Mouse (Mus musculus) embryonic facial prominence, embryonic 11.5 days (tissue): ENCODE measurements around the gene H2al1a. TPM values are rescaled to one million over a fixed set of nuclear protein-coding genes. Genes with fewer than 3 reads are reported as not detected.
A peak's percentile ranks its signal among the peaks of the same experiment; 100 is the strongest.
"Not testable (repeated sequence)": the region's sequence is repeated elsewhere in the genome, so short reads cannot be mapped to it uniquely, and the experiment has no call there.

Experiments
- ATAC-seq: fragments of 200-750 bp; cut with Nextera tagmentation; replicated peaks from 2 replicates; pipeline ENCODE4 v1.8.0; 2017; ENCODE audit warnings: low read depth; ENCODE audit not compliant: insufficient number of reproducible peaks, low FRiP score, low TSS enrichment
- DNase-seq: peaks from one replicate; pipeline ENCODE4 v3.0.0-alpha.2; 2015; ENCODE audit warnings: low spot score
- H3K27ac ChIP-seq: fragments of 300-500 bp; sonication (generic); replicated peaks from 2 replicates; pipeline ENCODE4 v1.5.1; 2014; ENCODE audit warnings: mild to moderate bottlenecking, low read depth, low read length, control low read depth
- H3K27me3 ChIP-seq: fragments of 300-500 bp; sonication (generic); 2 replicates; pipeline ENCODE4 v1.6.1; 2014; ENCODE audit warnings: mild to moderate bottlenecking, low read length, moderate library complexity, mixed read lengths; ENCODE audit not compliant: control insufficient read depth, insufficient read depth
- H3K36me3 ChIP-seq: fragments of 300-500 bp; sonication (generic); replicated peaks from 2 replicates; pipeline ENCODE4 v1.6.1; 2014; ENCODE audit warnings: low read depth, mild to moderate bottlenecking, low read length, moderate library complexity, mixed read lengths; ENCODE audit not compliant: control insufficient read depth, insufficient read depth
- H3K4me1 ChIP-seq: fragments of 300-500 bp; sonication (generic); 2 replicates; pipeline ENCODE4 v1.6.1; 2014; ENCODE audit warnings: low read length, mixed read lengths; ENCODE audit not compliant: control insufficient read depth, insufficient read depth
- H3K4me2 ChIP-seq: fragments of 300-500 bp; sonication (generic); 2 replicates; pipeline ENCODE4 v1.6.1; 2014; ENCODE audit warnings: low read depth, mild to moderate bottlenecking, control low read depth, low read length, moderate library complexity
- H3K4me3 ChIP-seq: fragments of 300-500 bp; sonication (generic); 2 replicates; pipeline ENCODE4 v1.5.1; 2014; ENCODE audit warnings: low read depth, low read length, control low read depth
- H3K9ac ChIP-seq: fragments of 300-500 bp; sonication (generic); replicated peaks from 2 replicates; pipeline ENCODE4 v1.6.1; 2014; ENCODE audit warnings: mild to moderate bottlenecking, control low read depth, low read length
- H3K9me3 ChIP-seq: fragments of 300-500 bp; sonication (generic); replicated peaks from 2 replicates; pipeline ENCODE4 v1.6.1; 2016; ENCODE audit warnings: mild to moderate bottlenecking, low read length, inconsistent platforms, mixed read lengths; ENCODE audit not compliant: control insufficient read depth
- WGBS: fragments of 180-500 bp; shearing (Covaris S2); extraction: QIAGEN DNeasy Blood & Tissue Kit; methylation state at CpG from one replicate; pipeline ENCODE4 v1.1.7; 2014; 5-methylcytosine and 5-hydroxymethylcytosine counted together
- polyA plus RNA-seq: library from polyadenylated mRNA; unstranded; fragments of >200 nt; fragmentation: Nextera tagmentation; extraction: Ambion mirVana; gene quantifications from 2 replicates; pipeline ENCODE4 v1.2.1, GENCODE M21; 2014

H2al1a gene
- polyA plus RNA-seq: not detected in 2 replicates

- not testable (repeated sequence) for H3K27ac ChIP-seq, DNase-seq
- no CpG with 5 or more reads among the region's 3 CpGs for WGBS
Measured at GRCm38 (mm10) chrX:11298957-11299356, at the start of gene H2al1a. H2al1a (plus strand) TSS chrX:11299257.

GRCm38 (mm10) chrX:11250155-11250554 is 48.9 kb upstream of the H2al1a start:
- 25% methylated on average over 12 of the region's 12 CpGs for WGBS
- DNase-seq (no peak), ATAC-seq (no peak)
- Histone ChIP-seq H3K36me3 (no peaks in the 10 kb centered on the region), H3K27ac (no peak overlapping the region), H3K9me3 (no peaks in the 10 kb centered on the region), H3K4me1 (no peaks in the 10 kb centered on the region), H3K4me2 (no peak overlapping the region), H3K4me3 (no peak overlapping the region), H3K27me3 (no peaks in the 10 kb centered on the region; the same call in 1 of the 2 replicates), H3K9ac (no peak overlapping the region)

More at GRCm38 (mm10) chrX:11298957-11299356, at the start of gene H2al1a:
- not testable (repeated sequence) for ATAC-seq, H3K4me2 ChIP-seq, H3K4me3 ChIP-seq, H3K27me3 ChIP-seq, H3K9me3 ChIP-seq, H3K4me1 ChIP-seq, H3K36me3 ChIP-seq, H3K9ac ChIP-seq

GRCm38 (mm10) chrX:11254062-11254461 is 45.0 kb upstream of the H2al1a start:
- peak; percentile 1 for DNase-seq
- Histone ChIP-seq H3K4me3 (no peak overlapping the region), H3K4me2 (no peak overlapping the region), H3K4me1 (no peaks in the 10 kb centered on the region), H3K9ac (no peak overlapping the region), H3K27ac (no peak overlapping the region), H3K9me3 (no peaks in the 10 kb centered on the region), H3K27me3 (0 out of 2 replicates have a peak, but pooled peaks cover 2% of the 10 kb centered on the region), H3K36me3 (no peaks in the 10 kb centered on the region)
- 67% methylated on average over 5 of the region's 5 CpGs for WGBS
- ATAC-seq: no peak

- DNase-seq: peak; percentile 46
Measured at GRCm38 (mm10) chrX:11254521-11255207, 44.4 kb upstream of the H2al1a start.

GRCm38 (mm10) chrX:11255564-11256360 is 43.3 kb upstream of the H2al1a start:
- ATAC-seq: no peak

More at GRCm38 (mm10) chrX:11254521-11255207, 44.4 kb upstream of the H2al1a start:
- 38% methylated on average over 11 of the region's 11 CpGs for WGBS
- no peaks in the 10 kb centered on the region for H3K9me3 ChIP-seq
- no peak for ATAC-seq
- H3K4me3 ChIP-seq: no peak overlapping the region
- H3K9ac ChIP-seq: no peak overlapping the region
- no peaks in the 10 kb centered on the region for H3K36me3 ChIP-seq
- H3K27me3 ChIP-seq: 0 out of 2 replicates have a peak, but pooled peaks cover 2% of the 10 kb centered on the region
- no peak overlapping the region for H3K4me2 ChIP-seq
- H3K4me1 ChIP-seq: no peaks in the 10 kb centered on the region
- no peak overlapping the region for H3K27ac ChIP-seq

GRCm38 (mm10) chrX:11264918-11265317 is 34.1 kb upstream of the H2al1a start:
- no peak overlapping the region for H3K4me2 ChIP-seq
- no peaks in the 10 kb centered on the region for H3K4me1 ChIP-seq
- no peak overlapping the region for H3K4me3 ChIP-seq
- ATAC-seq: no peak
- H3K9me3 ChIP-seq: no peaks in the 10 kb centered on the region
- peak; percentile 5 for DNase-seq
- no peak overlapping the region for H3K27ac ChIP-seq
- no peaks in the 10 kb centered on the region for H3K27me3 ChIP-seq
- WGBS: 70% methylated on average over 8 of the region's 8 CpGs
- no peak overlapping the region for H3K9ac ChIP-seq
- H3K36me3 ChIP-seq: no peaks in the 10 kb centered on the region

More at GRCm38 (mm10) chrX:11255564-11256360, 43.3 kb upstream of the H2al1a start:
- 44% methylated on average over 8 of the region's 8 CpGs for WGBS
- DNase-seq: peak; percentile 46
- Histone ChIP-seq H3K4me3 (no peak overlapping the region), H3K27me3 (0 out of 2 replicates have a peak, but pooled peaks cover 2% of the 10 kb centered on the region), H3K4me1 (no peaks in the 10 kb centered on the region), H3K9me3 (no peaks in the 10 kb centered on the region), H3K9ac (no peak overlapping the region), H3K36me3 (no peaks in the 10 kb centered on the region), H3K4me2 (no peak overlapping the region), H3K27ac (no peak overlapping the region)

GRCm38 (mm10) chrX:11267791-11268190 is 31.3 kb upstream of the H2al1a start:
- Histone ChIP-seq H3K36me3 (no peaks in the 10 kb centered on the region), H3K4me3 (no peak overlapping the region), H3K9me3 (no peaks in the 10 kb centered on the region), H3K4me2 (no peak overlapping the region), H3K27ac (no peak overlapping the region), H3K27me3 (no peaks in the 10 kb centered on the region), H3K4me1 (no peaks in the 10 kb centered on the region), H3K9ac (no peak overlapping the region)
- 69% methylated on average over 7 of the region's 7 CpGs for WGBS
- DNase-seq: no peak
- no peak for ATAC-seq

GRCm38 (mm10) chrX:11269074-11269473 is 30.0 kb upstream of the H2al1a start:
- H3K4me1 ChIP-seq: no peaks in the 10 kb centered on the region
- DNase-seq (no peak), ATAC-seq (no peak)
- no peak overlapping the region for H3K4me3 ChIP-seq
- no peaks in the 10 kb centered on the region for H3K9me3 ChIP-seq
- H3K27me3 ChIP-seq: no peaks in the 10 kb centered on the region
- H3K9ac ChIP-seq: no peak overlapping the region
- no peaks in the 10 kb centered on the region for H3K36me3 ChIP-seq
- 86% methylated on average over 3 of the region's 3 CpGs for WGBS
- H3K4me2 ChIP-seq: no peak overlapping the region
- no peak overlapping the region for H3K27ac ChIP-seq
